Mouse (Mus musculus) olfactory bulb, adult 2 months (tissue): ENCODE results near the gene Lyar. TPM values are rescaled to one million over a fixed set of nuclear protein-coding genes. Genes with fewer than 3 reads are reported as not detected.
A peak's percentile ranks its signal among the peaks of the same experiment; 100 is the strongest.

Experiments used
- H3K27ac ChIP-seq: fragments of 200-500 bp; 2 replicates; pipeline ENCODE4 v1.5.1; 2012; ENCODE audit warnings: low read depth, low read length; ENCODE audit not compliant: insufficient read depth
- H3K4me1 ChIP-seq: fragments of 200-500 bp; 2 replicates; pipeline ENCODE4 v1.6.1; 2012; ENCODE audit warnings: low read length; ENCODE audit not compliant: control insufficient read depth, insufficient read depth
- H3K4me3 ChIP-seq: fragments of 200-500 bp; 2 replicates; pipeline ENCODE4 v1.5.1; 2012; ENCODE audit warnings: mild to moderate bottlenecking, low read depth, low read length, moderate library complexity; ENCODE audit not compliant: insufficient read depth
- CTCF ChIP-seq: fragments of 200-500 bp; IDR thresholded peaks from 2 replicates; pipeline ENCODE4 v1.5.1; 2012; ENCODE audit warnings: low read depth, mild to moderate bottlenecking, low read length, moderate library complexity; ENCODE audit not compliant: insufficient read depth
- POLR2A ChIP-seq: fragments of 200-500 bp; IDR thresholded peaks from 2 replicates; pipeline ENCODE4 v1.6.1; 2012; ENCODE audit warnings: mild to moderate bottlenecking, low read depth, low read length, moderate library complexity; ENCODE audit not compliant: insufficient read depth
- WGBS: fragments of 180-500 bp; shearing (Covaris S2); methylation state at CpG from one replicate; pipeline ENCODE4 v1.1.7; 2018; 5-methylcytosine and 5-hydroxymethylcytosine counted together
- polyA plus RNA-seq: library from polyadenylated mRNA; stranded (reverse); fragments of >200 nt; gene quantifications from 2 replicates; pipeline ENCODE4 v1.2.4, GENCODE M21; 2012; ENCODE audit warnings: low replicate concordance; ENCODE audit not compliant: missing spikeins, insufficient read depth, insufficient read length

The Lyar gene
- polyA plus RNA-seq, 1 experiment, result not detected

GRCm38 (mm10) chr5:38197482-38197823 is 22.8 kb upstream of the Lyar start:
- TF ChIP-seq POLR2A, result no peak
- TF ChIP-seq CTCF, result peak; percentile 83
- H3K4me3 ChIP-seq, result no peak overlapping the region
- no peaks in the 10 kb centered on the region for H3K4me1 ChIP-seq
- 15% methylated on average over 7 of the region's 7 CpGs for WGBS
- no peak overlapping the region for H3K27ac ChIP-seq

- no peak overlapping the region for H3K27ac ChIP-seq
- WGBS, result 74% methylated on average over 2 of the region's 2 CpGs
- H3K4me3 ChIP-seq, result no peak overlapping the region
- TF ChIP-seq CTCF (no peak), POLR2A (no peak)
- H3K4me1 ChIP-seq, result no peaks in the 10 kb centered on the region
Measured at GRCm38 (mm10) chr5:38199686-38200085, 20.6 kb upstream of the Lyar start.

GRCm38 (mm10) chr5:38205303-38205726 is 15.0 kb upstream of the Lyar start:
- Histone ChIP-seq H3K4me1 (peaks cover 16% of the 10 kb centered on the region), H3K4me3 (no peak overlapping the region), H3K27ac (no peak overlapping the region)
- WGBS, result 72% methylated on average over 7 of the region's 7 CpGs
- TF ChIP-seq CTCF, result no peak
- TF ChIP-seq POLR2A, result no peak

GRCm38 (mm10) chr5:38208985-38209384 is 11.3 kb upstream of the Lyar start:
- WGBS, result 53% methylated on average over 8 of the region's 8 CpGs

GRCm38 (mm10) chr5:38211691-38212090 is 8.6 kb upstream of the Lyar start:
- 86% methylated on average over 8 of the region's 8 CpGs for WGBS
- Histone ChIP-seq H3K4me1 (peaks cover 6% of the 10 kb centered on the region; the same call in 1 of the 2 replicates), H3K27ac (no peak overlapping the region), H3K4me3 (no peak overlapping the region)
- TF ChIP-seq CTCF (no peak), POLR2A (no peak)

More at GRCm38 (mm10) chr5:38208985-38209384, 11.3 kb upstream of the Lyar start:
- H3K27ac ChIP-seq, result no peak overlapping the region
- peaks cover 16% of the 10 kb centered on the region for H3K4me1 ChIP-seq
- TF ChIP-seq POLR2A (no peak), CTCF (no peak)
- no peak overlapping the region for H3K4me3 ChIP-seq

GRCm38 (mm10) chr5:38213009-38213408 is 7.3 kb upstream of the Lyar start:
- Histone ChIP-seq H3K4me3 (no peak overlapping the region), H3K27ac (no peak overlapping the region), H3K4me1 (peaks cover 8% of the 10 kb centered on the region)
- TF ChIP-seq CTCF (no peak), POLR2A (no peak)
- 87% methylated on average over 6 of the region's 6 CpGs for WGBS

GRCm38 (mm10) chr5:38219771-38220307 is 431 bp upstream of the Lyar start:
- Histone ChIP-seq H3K27ac (peak overlapping the region; percentile 16), H3K4me3 (peak overlapping the region; percentile 68), H3K4me1 (peaks cover 7% of the 10 kb centered on the region)
- no peak for TF ChIP-seq POLR2A
- TF ChIP-seq CTCF, result no peak
- WGBS, result under 1% methylated on average over 35 of the region's 35 CpGs

- no peak overlapping the region for H3K27ac ChIP-seq
- H3K4me3 ChIP-seq, result no peak overlapping the region
- H3K4me1 ChIP-seq, result no peaks in the 10 kb centered on the region; the same call in 1 of the 2 replicates
- no peak for TF ChIP-seq POLR2A
- TF ChIP-seq CTCF, result peak; percentile 58; the same call in 1 of the 2 replicates
- WGBS, result 66% methylated on average over 4 of the region's 4 CpGs
Measured at GRCm38 (mm10) chr5:38235422-38235821, 15.2 kb downstream of the Lyar start.

- H3K4me3 ChIP-seq, result no peak overlapping the region
- no peaks in the 10 kb centered on the region; the same call in 1 of the 2 replicates for H3K4me1 ChIP-seq
- TF ChIP-seq CTCF (no peak), POLR2A (no peak)
- no peak overlapping the region for H3K27ac ChIP-seq
- 96% methylated on average over 2 of the region's 2 CpGs for WGBS
Measured at GRCm38 (mm10) chr5:38236627-38237026, 16.4 kb downstream of the Lyar start.

- H3K27ac ChIP-seq, result no peak overlapping the region
- TF ChIP-seq POLR2A, result no peak
- TF ChIP-seq CTCF, result no peak
- H3K4me1 ChIP-seq, result no peaks in the 10 kb centered on the region; the same call in 1 of the 2 replicates
- 36% methylated on average over 5 of the region's 5 CpGs for WGBS
- H3K4me3 ChIP-seq, result no peak overlapping the region
Measured at GRCm38 (mm10) chr5:38240727-38241472, 20.6 kb downstream of the Lyar start.
